8 mouse cellular contexts compared by ENCODE assay signal in the genomic region with DNA sequence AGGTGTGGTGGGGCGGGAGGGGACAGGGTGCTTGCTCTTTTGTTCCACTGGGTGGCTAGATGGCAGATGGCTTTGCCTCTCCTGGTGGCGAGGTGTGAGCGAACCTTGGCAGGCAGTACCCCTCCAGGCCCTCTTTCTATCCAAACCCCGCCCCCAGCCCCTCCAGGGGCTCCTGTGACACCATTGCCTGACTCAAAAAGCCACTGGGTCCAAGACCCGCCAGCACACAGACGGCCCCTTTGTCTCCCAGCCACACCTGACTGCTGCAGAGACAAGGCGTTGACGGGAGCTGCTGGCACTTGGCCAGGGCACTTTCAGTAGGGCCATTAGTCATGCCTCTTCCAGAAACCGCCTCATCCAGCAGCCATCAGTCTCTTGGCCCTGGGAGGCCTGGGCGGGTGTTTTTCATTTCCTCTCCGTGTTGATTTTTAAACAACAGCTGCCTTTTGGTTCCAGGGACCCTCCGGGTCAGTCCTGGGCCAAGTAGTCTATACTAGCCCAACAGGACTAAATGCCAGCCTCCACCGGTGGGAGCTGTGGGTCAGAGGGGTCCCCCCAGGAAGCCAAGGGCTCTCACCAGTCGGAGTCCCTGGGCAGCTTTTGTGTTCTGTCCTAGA. TPM values are rescaled to one million over a fixed set of nuclear protein-coding genes. Genes with fewer than 3 reads are reported as not detected.
DNase-seq lines count a peak whose midpoint lies in the region; ATAC-seq and TF ChIP-seq lines count a peak whose summit lies in the region.

No protein-coding gene starts in this region.

- no peak for TF ChIP-seq CTCF in heart, postnatal 0 days (IDR thresholded peaks at IDR 0.05; ENCODE audit: low read depth)
- no peak for TF ChIP-seq CTCF in small intestine, adult 2 months (IDR thresholded peaks at IDR 0.05; ENCODE audit: extremely low read depth, insufficient read length, insufficient replicate concordance, low read depth, low read length)

- no peak overlapping the region for H3K4me3 ChIP-seq in forebrain, embryonic 10.5 days
- H3K4me3 ChIP-seq in heart, postnatal 0 days (ENCODE audit: low read depth, low read length) = 0 out of 2 replicates have a peak overlapping the region, but pooled peaks have one; percentile 2
- H3K4me3 ChIP-seq in small intestine, adult 2 months (ENCODE audit: low read depth, low read length) = 0 out of 2 replicates have a peak overlapping the region, but pooled peaks have one; percentile 11

- no peaks in the 10 kb centered on the region for H3K27me3 ChIP-seq in forebrain, embryonic 10.5 days (ENCODE audit: poor library complexity, severe bottlenecking)
- H3K27me3 ChIP-seq in heart, postnatal 0 days (ENCODE audit: control insufficient read depth, insufficient read depth, low read length) = no peaks in the 10 kb centered on the region
- H3K27me3 ChIP-seq in small intestine, adult 2 months (ENCODE audit: control insufficient read depth, insufficient read depth, low read length) = no peaks in the 10 kb centered on the region

- TF ChIP-seq POLR2A in small intestine, adult 2 months (IDR thresholded peaks at IDR 0.05; ENCODE audit: low read depth, low read length) = no peak

- ATAC-seq in heart, postnatal 0 days (ENCODE audit: insufficient read depth, low read depth) = peak; percentile 89
- no peak for ATAC-seq in monocyte, adult 5-6 weeks (replicated peaks; ENCODE audit: insufficient number of reproducible peaks, low FRiP score, low TSS enrichment, poor library complexity, severe bottlenecking)

- 44% methylated on average over 14 of the region's 14 CpGs for WGBS in forebrain, embryonic 10.5 days
- 16% methylated on average over 14 of the region's 14 CpGs for WGBS in heart, postnatal 0 days
- WGBS in small intestine, adult 2 months = 15% methylated on average over 14 of the region's 14 CpGs

- DNase-seq in ovary, adult 18-20 months (ENCODE audit: low spot score) = peak; percentile 34
- no peak for DNase-seq in ovary, postnatal 10 days (ENCODE audit: low spot score)
- DNase-seq in c-Kit-positive CD71-positive TER-119-negative erythroid progenitor cells, embryonic 14.5 days (ENCODE audit: low read depth) = peak; percentile 60
- DNase-seq in forebrain, embryonic 10.5 days (ENCODE audit: extremely low spot score, low spot score) = peak; percentile 34
- peak; percentile 72 for DNase-seq in heart, postnatal 0 days (ENCODE audit: low spot score)
- DNase-seq in lung, adult 18-20 months = peak; percentile 32 to 54

- H3K9ac ChIP-seq in heart, postnatal 0 days (replicated peaks; ENCODE audit: low read depth, low read length) = no peak overlapping the region

- H3K4me1 ChIP-seq in forebrain, embryonic 10.5 days = peaks cover 24% of the 10 kb centered on the region
- H3K4me1 ChIP-seq in heart, postnatal 0 days (ENCODE audit: control insufficient read depth, insufficient read depth) = peaks cover 10% of the 10 kb centered on the region
- peaks cover 15% of the 10 kb centered on the region; the same call in 1 of the 2 replicates for H3K4me1 ChIP-seq in small intestine, adult 2 months (ENCODE audit: control insufficient read depth, insufficient read depth, insufficient read length, low read length)

- H3K9me3 ChIP-seq in forebrain, embryonic 10.5 days = no peaks in the 10 kb centered on the region
- H3K9me3 ChIP-seq in heart, postnatal 0 days (replicated peaks; ENCODE audit: control insufficient read depth, low read length) = no peaks in the 10 kb centered on the region

- peak overlapping the region; percentile 37 for H3K4me2 ChIP-seq in heart, postnatal 0 days (ENCODE audit: low read depth, low read length)

- no peak for TF ChIP-seq EP300 in heart, postnatal 0 days (IDR thresholded peaks at IDR 0.05; ENCODE audit: low read depth)

- H3K27ac ChIP-seq in forebrain, embryonic 10.5 days = peak overlapping the region; percentile 78
- H3K27ac ChIP-seq in heart, postnatal 0 days (ENCODE audit: low read depth) = no peak overlapping the region
- no peak overlapping the region for H3K27ac ChIP-seq in small intestine, adult 2 months (ENCODE audit: insufficient read depth, low read depth, low read length)

- H3K36me3 ChIP-seq in forebrain, embryonic 10.5 days (replicated peaks) = no peaks in the 10 kb centered on the region
- H3K36me3 ChIP-seq in heart, postnatal 0 days (replicated peaks; ENCODE audit: control insufficient read depth, insufficient read depth, low read length) = no peaks in the 10 kb centered on the region
- no peaks in the 10 kb centered on the region for H3K36me3 ChIP-seq in small intestine, adult 2 months (ENCODE audit: control insufficient read depth, insufficient read depth, low read length)

RNA-seq across cellular contexts. Expression of a gene that starts 58.4 kb away (rescaled TPM):
- 0.47 and 0.60 TPM in 2 replicates for polyA plus RNA-seq in forebrain, embryonic 10.5 days (2016; fragmentation: Nextera tagmentation; extraction: Ambion mirVana)
- total RNA-seq in heart, postnatal 0 days (2014; rRNA removed; ENCODE audit: low replicate concordance) = 3.4 and 7.7 TPM in 2 replicates
- polyA plus RNA-seq in heart, postnatal 0 days (2015; fragmentation: Nextera tagmentation; extraction: Ambion mirVana) = 1.7 and 2.0 TPM in 2 replicates
- 0.76 and 2.5 TPM in 2 replicates for polyA plus RNA-seq in small intestine, adult 2 months (2012; rRNA removed)
- total RNA-seq in monocyte, adult 5-6 weeks (2017) = not detected in 3 replicates
